Mouse (Mus musculus): Measurements from ENCODE around the gene Tmem198b. TPM values are rescaled to one million over a fixed set of nuclear protein-coding genes. Genes with fewer than 3 reads are reported as not detected.

The Tmem198b gene
- total and polyA plus RNA-seq, 3 experiments = 2.2 to 8.6 TPM; not detected in 1

GRCm38 (mm10) chr10:128805092-128806000 lies 1.2 kb upstream of the Tmem198b start:
- Histone ChIP-seq H3K9me3 (replicated peaks; ENCODE audit: insufficient read depth, low read length) (no peaks in the 10 kb centered on the region), H3K27ac (ENCODE audit: control insufficient read depth, low read depth, low read length) (peak overlapping the region; percentile 87), H3K4me1 (ENCODE audit: control insufficient read depth in 1 of 2, insufficient read depth in 2 of 2, low read length in 2 of 2) (peaks cover 5 to 12% of the 10 kb centered on the region in 2 experiments; a peak in 3 of 4 replicates), H3K79me2 (ENCODE audit: control insufficient read depth, insufficient read depth, low read length, poor library complexity) (peaks cover 27% of the 10 kb centered on the region), H3K4me3 (ENCODE audit: control insufficient read depth in 1 of 2, insufficient read depth in 1 of 2, low read depth in 2 of 2, low read length in 2 of 2) (peak overlapping the region; percentile 86 to 92), H3K27me3 (ENCODE audit: control insufficient read depth in 1 of 2, insufficient read depth in 2 of 2, low read length in 2 of 2) (no peaks in the 10 kb centered on the region), H3K36me3 (ENCODE audit: control insufficient read depth in 1 of 2, insufficient read depth in 2 of 2, low read length in 2 of 2) (peaks cover 0 to 8% of the 10 kb centered on the region in 2 experiments; a peak in 2 of 4 replicates), H3K9ac (ENCODE audit: control insufficient read depth, low read depth, low read length, poor library complexity, severe bottlenecking) (peak overlapping the region; percentile 90)
- DNase-seq (ENCODE audit: low read depth, low spot score) = peak; percentile 99
- TF ChIP-seq ZNF384 (IDR thresholded peaks at IDR 0.05; ENCODE audit: low read depth, low read length) (peak; percentile 70), MYC (IDR thresholded peaks at IDR 0.05; ENCODE audit: low read depth, low read length) (0 out of 2 replicates have a peak, but pooled peaks have one; percentile 30), BHLHE40 (IDR thresholded peaks at IDR 0.05; ENCODE audit: borderline replicate concordance, low read depth, low read length) (no peak), SIN3A (IDR thresholded peaks at IDR 0.05; ENCODE audit: low read length) (peak; percentile 89), ELF1 (IDR thresholded peaks at IDR 0.05; ENCODE audit: low read depth, low read length) (peak; percentile 100), CTCF (IDR thresholded peaks at IDR 0.05 in 2 of 3, conservative IDR thresholded peaks at IDR 0.05 in 1 of 3; ENCODE audit: control insufficient read depth in 1 of 3, insufficient read depth in 1 of 3, low read depth in 2 of 3, low read length in 3 of 3, poor library complexity in 1 of 3, severe bottlenecking in 1 of 3) (peak in 2 of 3 experiments; percentile 6 to 26; a peak in 2 of 6 replicates), CHD2 (IDR thresholded peaks at IDR 0.05; ENCODE audit: low read length) (peak; percentile 66), USF2 (IDR thresholded peaks at IDR 0.05; ENCODE audit: borderline replicate concordance in 1 of 2, insufficient read depth in 1 of 2, low read depth in 1 of 2, low read length in 2 of 2) (no peak), ETS1 (IDR thresholded peaks at IDR 0.05; ENCODE audit: low read depth, low read length) (peak; percentile 50; the same call in 1 of the 2 replicates), MAZ (IDR thresholded peaks at IDR 0.05; ENCODE audit: low read depth, low read length) (peak; percentile 100), MAX (IDR thresholded peaks at IDR 0.05; ENCODE audit: low read length) (0 out of 2 replicates have a peak, but pooled peaks have one; percentile 30), ZMIZ1 (IDR thresholded peaks at IDR 0.05; ENCODE audit: low read depth, low read length) (peak; percentile 75), EP300 (IDR thresholded peaks at IDR 0.05; ENCODE audit: low read depth in 1 of 2, low read length in 2 of 2) (peak in 1 of 2 experiments; percentile 32; a peak in 1 of 4 replicates), E2F4 (IDR thresholded peaks at IDR 0.05; ENCODE audit: borderline replicate concordance, low read depth, low read length) (peak; percentile 71; the same call in 1 of the 2 replicates), MYB (IDR thresholded peaks at IDR 0.05; ENCODE audit: low read depth, low read length) (no peak), NRF1 (IDR thresholded peaks at IDR 0.05; ENCODE audit: insufficient read depth, low read depth, low read length, poor library complexity, severe bottlenecking) (peak; percentile 52), CHD1 (IDR thresholded peaks at IDR 0.05; ENCODE audit: low read depth, low read length) (no peak), MXI1 (IDR thresholded peaks at IDR 0.05; ENCODE audit: low read depth, low read length) (peak; percentile 45), JUND (IDR thresholded peaks at IDR 0.05; ENCODE audit: low read depth, low read length) (no peak), NELFE (IDR thresholded peaks at IDR 0.05; ENCODE audit: low read depth, low read length) (peak; percentile 67), POLR2AphosphoS5 (IDR thresholded peaks at IDR 0.05; ENCODE audit: borderline replicate concordance, low read depth, low read length) (no peak), POLR2A (IDR thresholded peaks at IDR 0.05; ENCODE audit: control insufficient read depth in 1 of 2, insufficient read depth in 1 of 2, low read depth in 1 of 2, low read length in 2 of 2, poor library complexity in 1 of 2) (peak; percentile 38 to 63; a peak in 1 of 4 replicates), TCF12 (IDR thresholded peaks at IDR 0.05; ENCODE audit: low read depth, low read length) (0 out of 2 replicates have a peak, but pooled peaks have one; percentile 7), HCFC1 (IDR thresholded peaks at IDR 0.05; ENCODE audit: low read depth, low read length) (peak; percentile 97)

All from MEL (cell line).